Mouse (Mus musculus): Measurements from ENCODE around the gene Tomm22. TPM values are rescaled to one million over a fixed set of nuclear protein-coding genes. Genes with fewer than 3 reads are reported as not detected.

Gene Tomm22
- total RNA-seq (2023): 10 to 100 TPM; 91.1 to 98.5 TPM

DNA sequence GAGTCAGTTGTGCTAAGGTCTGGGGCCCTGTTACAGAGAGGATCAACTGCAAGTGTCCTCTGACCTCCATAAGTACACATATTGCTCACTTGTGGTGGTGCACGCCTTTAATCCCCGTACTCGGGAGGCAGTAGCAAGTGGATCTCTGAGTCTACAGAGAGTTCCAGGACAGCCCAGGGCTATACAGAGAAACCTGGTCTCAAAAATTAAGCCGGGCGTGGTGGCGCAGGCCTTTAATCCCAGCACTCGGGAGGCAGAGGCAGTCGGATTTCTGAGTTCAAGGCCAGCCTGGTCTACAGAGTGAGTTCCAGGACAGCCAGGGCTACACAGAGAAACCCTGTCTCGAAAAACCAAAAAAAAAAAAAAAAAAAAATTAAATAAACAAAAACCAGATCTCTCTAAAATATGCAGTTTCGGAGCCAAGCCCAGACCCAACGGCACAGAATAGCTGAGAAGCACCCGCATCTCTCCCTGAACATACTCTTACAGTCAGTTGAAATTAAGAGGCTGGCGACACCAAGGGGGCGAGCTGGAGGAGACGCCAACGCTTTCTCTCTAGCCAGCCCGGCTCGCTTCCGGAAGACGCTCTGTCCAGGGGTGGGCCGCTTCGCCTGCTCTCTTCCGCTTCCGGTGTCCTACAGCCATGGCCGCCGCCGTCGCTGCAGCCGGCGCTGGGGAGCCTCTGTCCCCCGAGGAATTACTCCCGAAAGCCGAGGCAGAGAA, at the start of gene Tomm22:
Tomm22 (plus strand) TSS at position 613 of the 723 bp plus-strand sequence.

DNA sequence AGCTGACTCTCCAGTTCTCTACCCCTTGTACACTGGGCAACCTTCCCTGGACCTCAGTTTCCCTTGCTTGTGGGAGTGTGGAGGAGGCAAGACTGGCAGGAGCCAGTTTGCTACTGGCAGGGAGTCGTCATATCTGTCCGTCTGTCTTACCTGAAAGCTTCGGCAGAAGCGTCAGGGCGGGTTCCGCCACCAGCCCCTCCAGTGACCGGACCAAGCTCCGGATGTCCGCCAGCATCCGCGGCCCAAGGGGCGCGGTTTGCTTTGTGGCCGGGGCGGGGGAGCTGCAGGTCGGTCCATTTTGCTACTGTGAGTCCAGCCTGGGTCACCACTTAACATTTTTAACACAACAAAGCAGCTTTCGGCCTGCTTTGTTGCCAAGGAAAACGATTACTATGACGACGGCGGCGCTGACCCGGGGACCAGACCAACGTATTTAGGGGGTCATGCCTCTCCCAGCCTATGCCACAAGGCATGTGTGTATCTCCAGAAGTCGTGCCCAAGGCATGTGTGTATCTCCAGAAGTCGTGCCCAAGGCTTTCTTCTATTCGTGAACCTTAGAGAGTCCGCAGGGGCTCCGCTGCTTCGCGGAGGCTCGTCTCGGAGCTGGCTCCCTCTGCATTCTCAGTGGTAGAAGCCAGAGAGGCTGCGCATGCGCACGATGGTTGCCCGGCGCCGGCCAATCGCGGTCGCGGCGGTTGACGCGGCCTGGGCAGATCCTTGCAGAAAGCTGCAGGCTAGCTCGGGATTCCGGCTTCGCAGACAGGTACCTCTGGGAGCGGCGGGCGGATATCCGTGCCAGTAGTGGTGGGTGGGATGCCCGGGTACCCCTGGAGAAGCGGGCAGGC, 11.9 kb upstream of the Tomm22 start, which contains the start of the genes Fam227a and Cby1:
Fam227a (minus strand) TSS at position 426 of the 845 bp plus-strand sequence.
Cby1 (plus strand) TSS at position 669 of the 845 bp plus-strand sequence.

DNA sequence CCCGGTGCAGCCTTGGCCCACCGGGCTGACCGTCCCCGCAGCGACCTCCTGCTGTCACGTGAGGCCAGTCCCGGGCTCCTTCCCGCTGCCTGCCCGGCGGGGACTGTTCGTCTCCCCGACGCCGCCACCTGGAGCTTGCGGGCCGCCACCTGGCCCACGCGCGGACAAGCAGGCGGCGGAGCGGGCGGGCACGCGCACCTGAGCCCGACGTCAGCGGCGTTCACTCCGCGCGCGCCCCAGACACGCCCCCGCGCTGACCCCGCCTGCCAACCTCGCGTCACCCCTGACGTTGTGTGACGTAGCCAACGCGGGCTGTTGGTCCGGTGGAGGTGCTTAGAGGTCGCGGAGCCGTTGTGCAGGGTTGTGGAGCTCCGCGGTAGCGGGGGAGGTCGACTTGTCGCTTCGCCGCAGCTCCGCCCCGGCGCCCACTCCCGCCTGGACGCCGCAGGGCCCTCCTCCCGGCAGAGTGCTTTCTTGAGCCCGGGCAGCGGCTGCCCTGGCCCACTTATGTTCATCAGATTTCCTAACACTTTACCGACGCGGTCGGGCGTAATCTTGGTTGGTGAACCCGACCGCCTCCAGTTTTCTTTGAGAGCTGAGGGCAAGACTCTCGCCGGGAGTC, 17.1 kb downstream of the Tomm22 start, which contains the start of gene Josd1:
Josd1 (minus strand) TSS at position 274 of the 622 bp plus-strand sequence.

DNA sequence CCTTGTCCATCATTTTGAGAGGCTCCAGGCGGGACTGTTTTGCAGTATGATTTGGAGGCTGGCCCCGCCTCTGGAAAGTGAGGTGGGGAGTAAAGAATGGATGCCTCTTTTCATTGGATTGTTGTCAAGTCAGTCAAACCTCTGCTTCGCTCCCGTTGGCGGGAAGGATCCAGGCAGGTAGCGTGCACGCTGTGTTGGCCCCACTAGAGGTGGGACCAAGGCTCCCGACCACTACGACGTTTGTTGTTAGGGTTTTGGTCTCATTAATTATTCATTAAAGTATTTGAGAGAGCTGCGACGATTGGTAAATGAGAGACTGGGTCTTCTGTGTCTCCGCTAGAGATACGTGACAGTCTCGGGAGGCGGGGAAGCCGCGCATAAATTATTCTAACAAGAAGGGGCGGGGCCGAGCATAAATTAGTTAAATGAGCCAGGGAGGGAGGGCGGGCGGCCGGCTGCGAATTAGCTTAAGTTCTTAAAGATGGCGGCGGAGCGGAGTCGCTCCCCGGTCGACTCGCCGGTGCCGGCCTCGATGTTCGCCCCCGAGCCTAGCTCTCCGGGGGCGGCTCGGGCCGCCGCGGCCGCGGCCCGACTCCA, 19.9 kb downstream of the Tomm22 start, which contains the start of gene Gtpbp1:
Gtpbp1 (plus strand) TSS at position 420 of the 597 bp plus-strand sequence.

Other genes starting within 250 kb of the Tomm22 start
- 10 to 100 TPM; 69.8 to 90.0 TPM for gene Csnk1e, start 215.3 kb upstream of the Tomm22 start, total RNA-seq (2023)
- gene Kcnj4, start 165.6 kb upstream of the Tomm22 start, total RNA-seq (2023): not detected
- gene Kdelr3, start 154.4 kb upstream of the Tomm22 start, total RNA-seq (2023): under 1 TPM in 1 of 2 experiments, not detected in 1; 0.72 TPM
- 100 to 1,000 TPM; 166 to 169 TPM for gene Ddx17, start 124.1 kb upstream of the Tomm22 start, total RNA-seq (2023)
- 1 to 10 TPM; 2.0 to 2.7 TPM for gene Dmc1, start 65.8 kb upstream of the Tomm22 start, total RNA-seq (2023)
- 1 to 10 TPM; 2.1 to 4.1 TPM for gene Fam227a, start 11.9 kb upstream of the Tomm22 start, total RNA-seq (2023)
- gene Cby1, start 11.7 kb upstream of the Tomm22 start, total RNA-seq (2023): 10 to 100 TPM; 23.4 to 26.9 TPM
- 10 to 100 TPM; 21.3 to 22.0 TPM for gene Josd1, start 17.1 kb downstream of the Tomm22 start, total RNA-seq (2023)
- gene Gtpbp1, start 20.0 kb downstream of the Tomm22 start, total RNA-seq (2023): 10 to 100 TPM; 86.6 to 97.8 TPM
- 100 to 1,000 TPM; 537 to 557 TPM for gene Sun2, start 71.7 kb downstream of the Tomm22 start, total RNA-seq (2023)
- gene Dnal4, start 107.0 kb downstream of the Tomm22 start, total RNA-seq (2023): 1 to 10 TPM; 8.2 to 9.7 TPM
- gene Nptxr, start 133.9 kb downstream of the Tomm22 start, total RNA-seq (2023): under 1 TPM; 0.13 to 0.20 TPM
- gene Npcd, start 163.4 kb downstream of the Tomm22 start, total RNA-seq (2023): under 1 TPM in 1 of 2 experiments, not detected in 1; 0.71 TPM
- 1 to 10 TPM; 6.3 to 8.4 TPM for gene Cbx6, start 163.8 kb downstream of the Tomm22 start, total RNA-seq (2023)
- gene Apobec3, start 220.8 kb downstream of the Tomm22 start, total RNA-seq (2023): 10 to 100 TPM; 57.1 to 72.6 TPM

Measured in neutrophil, adult 83 days (primary cell).